Mouse (Mus musculus) heart, embryonic 15.5 days (tissue): ENCODE data around the gene Scd4. TPM values are rescaled to one million over a fixed set of nuclear protein-coding genes. Genes with fewer than 3 reads are reported as not detected.
A peak's percentile ranks its signal among the peaks of the same experiment; 100 is the strongest.
"Not testable (repeated sequence)": the region's sequence is repeated elsewhere in the genome, so short reads cannot be mapped to it uniquely, and the experiment has no call there.

Experiments
- ATAC-seq: fragments of 200-750 bp; cut with Nextera tagmentation; replicated peaks from 2 replicates; pipeline ENCODE4 v1.8.0; 2017; ENCODE audit warnings: low read depth, moderate TSS enrichment; ENCODE audit not compliant: insufficient number of reproducible peaks, insufficient read depth, low FRiP score
- H3K27ac ChIP-seq: fragments of 300-500 bp; sonication (generic); 2 replicates; pipeline ENCODE4 v1.5.1; 2015; ENCODE audit warnings: mild to moderate bottlenecking, inconsistent platforms
- H3K27me3 ChIP-seq: fragments of 300-500 bp; sonication (generic); 2 replicates; pipeline ENCODE4 v1.6.1; 2015; ENCODE audit warnings: inconsistent platforms
- H3K36me3 ChIP-seq: fragments of 300-500 bp; sonication (generic); 2 replicates; pipeline ENCODE4 v1.6.1; 2015; ENCODE audit warnings: mild to moderate bottlenecking, inconsistent platforms
- H3K4me1 ChIP-seq: fragments of 300-500 bp; sonication (generic); replicated peaks from 2 replicates; pipeline ENCODE4 v1.6.1; 2015; ENCODE audit warnings: inconsistent platforms
- H3K4me2 ChIP-seq: fragments of 300-500 bp; sonication (generic); 2 replicates; pipeline ENCODE4 v1.6.1; 2015; ENCODE audit warnings: inconsistent platforms, mild to moderate bottlenecking, moderate library complexity
- H3K4me3 ChIP-seq: fragments of 300-500 bp; sonication (generic); 2 replicates; pipeline ENCODE4 v1.5.1; 2015; ENCODE audit warnings: mild to moderate bottlenecking, inconsistent platforms
- H3K9ac ChIP-seq: fragments of 300-500 bp; sonication (generic); 2 replicates; pipeline ENCODE4 v1.6.1; 2015; ENCODE audit warnings: mild to moderate bottlenecking, inconsistent platforms
- H3K9me3 ChIP-seq: fragments of 300-500 bp; sonication (generic); replicated peaks from 2 replicates; pipeline ENCODE4 v1.6.1; 2016; ENCODE audit warnings: inconsistent platforms
- WGBS: fragments of 180-500 bp; shearing (Covaris S2); methylation state at CpG from one replicate; pipeline ENCODE4 v1.1.7; 2015; ENCODE audit warnings: mixed read lengths; 5-methylcytosine and 5-hydroxymethylcytosine counted together
- polyA plus RNA-seq: library from polyadenylated mRNA; unstranded; fragments of >200 nt; fragmentation: Nextera tagmentation; extraction: Ambion mirVana; gene quantifications from 2 replicates; pipeline ENCODE4 v1.2.1, GENCODE M21; 2015

The Scd4 gene
- polyA plus RNA-seq, 1 experiment from 2014 or later, result 2.5 TPM

GRCm38 (mm10) chr19:44309351-44310154, 23.3 kb upstream of the Scd4 start:
- ATAC-seq, result no peak
- Histone ChIP-seq H3K27me3 (no peaks in the 10 kb centered on the region), H3K4me1 (peaks cover 9% of the 10 kb centered on the region), H3K4me2 (no peak overlapping the region), H3K36me3 (peaks cover 30% of the 10 kb centered on the region), H3K4me3 (no peak overlapping the region), H3K9ac (no peak overlapping the region), H3K9me3 (no peaks in the 10 kb centered on the region), H3K27ac (no peak overlapping the region)
- 84% methylated on average over 12 of the region's 12 CpGs for WGBS

GRCm38 (mm10) chr19:44310155-44310575, 22.7 kb upstream of the Scd4 start:
- not testable (repeated sequence) for ATAC-seq, H3K4me2 ChIP-seq, H3K9me3 ChIP-seq, H3K4me3 ChIP-seq, H3K27me3 ChIP-seq, H3K27ac ChIP-seq, H3K9ac ChIP-seq
- peaks cover 11% of the 10 kb centered on the region for H3K4me1 ChIP-seq
- peaks cover 24% of the 10 kb centered on the region for H3K36me3 ChIP-seq
- WGBS, result 91% methylated on average over 1 of the region's 1 CpGs

- Histone ChIP-seq H3K9me3 (no peaks in the 10 kb centered on the region), H3K27ac (no peak overlapping the region), H3K4me1 (peaks cover 12% of the 10 kb centered on the region), H3K27me3 (no peaks in the 10 kb centered on the region), H3K36me3 (peaks cover 18% of the 10 kb centered on the region), H3K9ac (no peak overlapping the region), H3K4me2 (no peak overlapping the region), H3K4me3 (no peak overlapping the region)
- 49% methylated on average over 5 of the region's 5 CpGs for WGBS
- no peak for ATAC-seq
Measured at GRCm38 (mm10) chr19:44310814-44311213, 22.1 kb upstream of the Scd4 start.

GRCm38 (mm10) chr19:44311306-44312006, 21.4 kb upstream of the Scd4 start:
- H3K9me3 ChIP-seq, result no peaks in the 10 kb centered on the region
- 63% methylated on average over 8 of the region's 8 CpGs for WGBS
- H3K36me3 ChIP-seq, result peaks cover 11% of the 10 kb centered on the region
- no peak for ATAC-seq
- no peaks in the 10 kb centered on the region for H3K27me3 ChIP-seq
- 0 out of 2 replicates have a peak overlapping the region, but pooled peaks have one; percentile 5 for H3K27ac ChIP-seq
- H3K4me3 ChIP-seq, result no peak overlapping the region
- peaks cover 12% of the 10 kb centered on the region for H3K4me1 ChIP-seq
- H3K4me2 ChIP-seq, result no peak overlapping the region
- no peak overlapping the region for H3K9ac ChIP-seq

GRCm38 (mm10) chr19:44312007-44312360, 20.9 kb upstream of the Scd4 start:
- H3K27ac ChIP-seq, result 0 out of 2 replicates have a peak overlapping the region, but pooled peaks have one; percentile 5
- no peak for ATAC-seq
- peaks cover 6% of the 10 kb centered on the region for H3K36me3 ChIP-seq
- no peak overlapping the region for H3K4me3 ChIP-seq
- WGBS, result 36% methylated on average over 4 of the region's 4 CpGs
- H3K9me3 ChIP-seq, result no peaks in the 10 kb centered on the region
- H3K4me2 ChIP-seq, result no peak overlapping the region
- H3K4me1 ChIP-seq, result peaks cover 12% of the 10 kb centered on the region
- H3K27me3 ChIP-seq, result no peaks in the 10 kb centered on the region
- no peak overlapping the region for H3K9ac ChIP-seq

GRCm38 (mm10) chr19:44313066-44313465, 19.8 kb upstream of the Scd4 start:
- no peak for ATAC-seq
- WGBS, result 81% methylated on average over 3 of the region's 3 CpGs
- peaks cover 12% of the 10 kb centered on the region for H3K4me1 ChIP-seq

GRCm38 (mm10) chr19:44314327-44314759, 18.5 kb upstream of the Scd4 start:
- H3K9ac ChIP-seq, result peak overlapping the region; percentile 42
- peaks cover 12% of the 10 kb centered on the region for H3K4me1 ChIP-seq
- H3K4me2 ChIP-seq, result peak overlapping the region; percentile 76
- no peaks in the 10 kb centered on the region for H3K9me3 ChIP-seq
- H3K4me3 ChIP-seq, result peak overlapping the region; percentile 53
- 2% methylated on average over 18 of the region's 18 CpGs for WGBS
- H3K36me3 ChIP-seq, result no peaks in the 10 kb centered on the region; the same call in 1 of the 2 replicates
- no peaks in the 10 kb centered on the region for H3K27me3 ChIP-seq
- ATAC-seq, result peak; percentile 95
- H3K27ac ChIP-seq, result peak overlapping the region; percentile 89

More at GRCm38 (mm10) chr19:44313066-44313465, 19.8 kb upstream of the Scd4 start:
- H3K27ac ChIP-seq, result no peak overlapping the region
- no peak overlapping the region for H3K9ac ChIP-seq
- H3K4me3 ChIP-seq, result no peak overlapping the region
- no peaks in the 10 kb centered on the region for H3K27me3 ChIP-seq
- H3K9me3 ChIP-seq, result no peaks in the 10 kb centered on the region
- no peak overlapping the region for H3K4me2 ChIP-seq
- peaks cover 2% of the 10 kb centered on the region for H3K36me3 ChIP-seq

GRCm38 (mm10) chr19:44314871-44315414, 17.9 kb upstream of the Scd4 start:
- 2% methylated on average over 11 of the region's 11 CpGs for WGBS
- H3K9ac ChIP-seq, result peak overlapping the region; percentile 42
- no peaks in the 10 kb centered on the region for H3K9me3 ChIP-seq
- H3K4me2 ChIP-seq, result peak overlapping the region; percentile 76
- no peaks in the 10 kb centered on the region for H3K36me3 ChIP-seq
- H3K27me3 ChIP-seq, result no peaks in the 10 kb centered on the region
- H3K4me1 ChIP-seq, result peaks cover 12% of the 10 kb centered on the region
- H3K4me3 ChIP-seq, result peak overlapping the region; percentile 53
- ATAC-seq, result peak; percentile 70
- peak overlapping the region; percentile 89 for H3K27ac ChIP-seq

- Histone ChIP-seq H3K4me1 (peaks cover 10% of the 10 kb centered on the region), H3K4me2 (no peak overlapping the region), H3K9me3 (no peaks in the 10 kb centered on the region), H3K27ac (no peak overlapping the region), H3K4me3 (no peak overlapping the region), H3K36me3 (no peaks in the 10 kb centered on the region), H3K9ac (no peak overlapping the region), H3K27me3 (no peaks in the 10 kb centered on the region)
- WGBS, result 57% methylated on average over 5 of the region's 5 CpGs
- no peak for ATAC-seq
Measured at GRCm38 (mm10) chr19:44316752-44317315, 16.1 kb upstream of the Scd4 start.

- Histone ChIP-seq H3K27me3 (no peaks in the 10 kb centered on the region), H3K4me3 (no peak overlapping the region), H3K4me2 (no peak overlapping the region), H3K36me3 (no peaks in the 10 kb centered on the region), H3K9me3 (no peaks in the 10 kb centered on the region), H3K9ac (no peak overlapping the region), H3K27ac (no peak overlapping the region), H3K4me1 (0 out of 2 replicates have a peak, but pooled peaks cover 5% of the 10 kb centered on the region)
- 68% methylated on average over 5 of the region's 5 CpGs for WGBS
- no peak for ATAC-seq
Measured at GRCm38 (mm10) chr19:44317391-44317790, 15.5 kb upstream of the Scd4 start.

- Histone ChIP-seq H3K9ac (no peak overlapping the region), H3K4me1 (0 out of 2 replicates have a peak, but pooled peaks cover 5% of the 10 kb centered on the region), H3K4me2 (no peak overlapping the region), H3K36me3 (no peaks in the 10 kb centered on the region), H3K9me3 (no peaks in the 10 kb centered on the region), H3K27ac (no peak overlapping the region), H3K4me3 (no peak overlapping the region), H3K27me3 (no peaks in the 10 kb centered on the region)
- ATAC-seq, result no peak
Measured at GRCm38 (mm10) chr19:44318545-44318944, 14.3 kb upstream of the Scd4 start.
